Mouse (Mus musculus) lung, embryonic 15.5 days (tissue): ENCODE measurements at regions not wholly inside any gene's neighbourhood (a gene's known extent, or its start where the extent isn't known, plus 50 kb on each side); places are given as distances from the start of the nearest gene placed in this dataset.

Experiments used
- ATAC-seq: fragments of 200-750 bp; cut with Nextera tagmentation; 2 replicates; pipeline ENCODE4 v1.8.0; 2017; ENCODE audit warnings: moderate number of reproducible peaks, borderline replicate concordance; ENCODE audit not compliant: low FRiP score, low TSS enrichment; ENCODE audit errors: extremely low read depth
- H3K27ac ChIP-seq: fragments of 300-500 bp; sonication (generic); 2 replicates; pipeline ENCODE4 v1.5.1; 2015; ENCODE audit warnings: moderate library complexity, mild to moderate bottlenecking, inconsistent platforms
- H3K27me3 ChIP-seq: fragments of 300-500 bp; sonication (generic); 2 replicates; pipeline ENCODE4 v1.6.1; 2015; ENCODE audit warnings: inconsistent platforms
- H3K36me3 ChIP-seq: fragments of 300-500 bp; sonication (generic); 2 replicates; pipeline ENCODE4 v1.6.1; 2015; ENCODE audit warnings: inconsistent platforms
- H3K4me1 ChIP-seq: fragments of 300-500 bp; sonication (generic); 2 replicates; pipeline ENCODE4 v1.6.1; 2015; ENCODE audit warnings: inconsistent platforms
- H3K4me2 ChIP-seq: fragments of 300-500 bp; sonication (generic); 2 replicates; pipeline ENCODE4 v1.6.1; 2015; ENCODE audit warnings: inconsistent platforms, mild to moderate bottlenecking, moderate library complexity
- H3K4me3 ChIP-seq: fragments of 300-500 bp; sonication (generic); 2 replicates; pipeline ENCODE4 v1.5.1; 2015; ENCODE audit warnings: mild to moderate bottlenecking, inconsistent platforms
- H3K9ac ChIP-seq: fragments of 300-500 bp; sonication (generic); 2 replicates; pipeline ENCODE4 v1.6.1; 2015; ENCODE audit warnings: inconsistent platforms
- H3K9me3 ChIP-seq: fragments of 300-500 bp; sonication (generic); 2 replicates; pipeline ENCODE4 v1.6.1; 2016; ENCODE audit warnings: inconsistent platforms
- WGBS: fragments of 180-500 bp; shearing (Covaris S2); methylation state at CpG from one replicate; pipeline ENCODE4 v1.1.7; 2015; 5-methylcytosine and 5-hydroxymethylcytosine counted together

- whole genome bisulfite sequencing: 10% methylated on average over 16 of the region's 16 CpGs
- ATAC-seq: no peak
- Histone ChIP-seq H3K4me2 (no peak overlapping the region), H3K4me3 (no peak overlapping the region), H3K27me3 (no peaks in the 10 kb centered on the region), H3K36me3 (no peaks in the 10 kb centered on the region), H3K9ac (no peak overlapping the region), H3K4me1 (no peaks in the 10 kb centered on the region), H3K27ac (no peak overlapping the region), H3K9me3 (no peaks in the 10 kb centered on the region)
Observed at GRCm38 (mm10) chr1:177382596-177383190, 59.5 kb upstream of the Zbtb18 start.

- no peaks in the 10 kb centered on the region for H3K36me3 ChIP-seq
- H3K27ac ChIP-seq: no peak overlapping the region
- no peaks in the 10 kb centered on the region for H3K9me3 ChIP-seq
- H3K4me3 ChIP-seq: no peak overlapping the region
- no peaks in the 10 kb centered on the region for H3K27me3 ChIP-seq
- no peak overlapping the region for H3K4me2 ChIP-seq
- H3K4me1 ChIP-seq: no peaks in the 10 kb centered on the region
- no peak overlapping the region for H3K9ac ChIP-seq
- ATAC-seq: no peak
- 72% methylated on average over 4 of the region's 4 CpGs for WGBS
Observed at GRCm38 (mm10) chr1:177382147-177382546, 60.0 kb upstream of the Zbtb18 start.

GRCm38 (mm10) chr1:177378112-177378511 lies 64.0 kb upstream of the Zbtb18 start:
- Histone ChIP-seq H3K9me3 (no peaks in the 10 kb centered on the region), H3K9ac (no peak overlapping the region), H3K27ac (no peak overlapping the region), H3K4me2 (no peak overlapping the region), H3K4me3 (no peak overlapping the region), H3K36me3 (no peaks in the 10 kb centered on the region), H3K27me3 (no peaks in the 10 kb centered on the region), H3K4me1 (peaks cover 5% of the 10 kb centered on the region; the same call in 1 of the 2 replicates)
- no peak for ATAC-seq
- 77% methylated on average over 3 of the region's 3 CpGs for WGBS

GRCm38 (mm10) chr1:177373226-177373825 lies 68.8 kb upstream of the Zbtb18 start:
- Histone ChIP-seq H3K27ac (no peak overlapping the region), H3K27me3 (no peaks in the 10 kb centered on the region), H3K4me3 (no peak overlapping the region), H3K36me3 (no peaks in the 10 kb centered on the region), H3K4me2 (no peak overlapping the region), H3K9ac (no peak overlapping the region), H3K9me3 (no peaks in the 10 kb centered on the region), H3K4me1 (peaks cover 5% of the 10 kb centered on the region; the same call in 1 of the 2 replicates)
- no peak for ATAC-seq
- 11% methylated on average over 5 of the region's 5 CpGs for WGBS

- 53% methylated on average over 10 of the region's 10 CpGs for WGBS
- Histone ChIP-seq H3K36me3 (no peaks in the 10 kb centered on the region), H3K27me3 (no peaks in the 10 kb centered on the region), H3K9me3 (no peaks in the 10 kb centered on the region), H3K9ac (no peak overlapping the region), H3K27ac (no peak overlapping the region), H3K4me3 (no peak overlapping the region), H3K4me2 (no peak overlapping the region), H3K4me1 (peaks cover 5% of the 10 kb centered on the region; the same call in 1 of the 2 replicates)
- ATAC-seq: no peak
Observed at GRCm38 (mm10) chr1:177372066-177372465, 70.1 kb upstream of the Zbtb18 start.

GRCm38 (mm10) chr1:177367864-177368610 lies 74.1 kb upstream of the Zbtb18 start:
- Histone ChIP-seq H3K4me2 (no peak overlapping the region), H3K27me3 (no peaks in the 10 kb centered on the region), H3K36me3 (no peaks in the 10 kb centered on the region), H3K9me3 (no peaks in the 10 kb centered on the region), H3K27ac (no peak overlapping the region), H3K9ac (no peak overlapping the region), H3K4me1 (no peaks in the 10 kb centered on the region), H3K4me3 (no peak overlapping the region)
- no peak for ATAC-seq
- 83% methylated on average over 9 of the region's 9 CpGs for WGBS

- Histone ChIP-seq H3K27ac (no peak overlapping the region), H3K9ac (no peak overlapping the region), H3K9me3 (no peaks in the 10 kb centered on the region), H3K27me3 (no peaks in the 10 kb centered on the region), H3K4me1 (no peaks in the 10 kb centered on the region), H3K4me2 (no peak overlapping the region), H3K36me3 (no peaks in the 10 kb centered on the region), H3K4me3 (no peak overlapping the region)
- no peak for ATAC-seq
- WGBS: 72% methylated on average over 6 of the region's 6 CpGs
Observed at GRCm38 (mm10) chr1:177366914-177367313, 75.2 kb upstream of the Zbtb18 start.

GRCm38 (mm10) chr1:177366475-177366874 lies 75.7 kb upstream of the Zbtb18 start:
- H3K27ac ChIP-seq: no peak overlapping the region
- no peaks in the 10 kb centered on the region for H3K27me3 ChIP-seq
- no peak overlapping the region for H3K4me3 ChIP-seq
- no peaks in the 10 kb centered on the region for H3K9me3 ChIP-seq
- no peaks in the 10 kb centered on the region for H3K36me3 ChIP-seq
- no peak for ATAC-seq
- no peaks in the 10 kb centered on the region for H3K4me1 ChIP-seq
- H3K4me2 ChIP-seq: no peak overlapping the region
- WGBS: 71% methylated on average over 7 of the region's 7 CpGs
- no peak overlapping the region for H3K9ac ChIP-seq

- H3K9ac ChIP-seq: no peak overlapping the region
- no peaks in the 10 kb centered on the region for H3K27me3 ChIP-seq
- no peaks in the 10 kb centered on the region for H3K36me3 ChIP-seq
- ATAC-seq: no peak
- H3K4me1 ChIP-seq: no peaks in the 10 kb centered on the region
- no peak overlapping the region for H3K4me3 ChIP-seq
- no peaks in the 10 kb centered on the region for H3K9me3 ChIP-seq
- no peak overlapping the region for H3K27ac ChIP-seq
- no peak overlapping the region for H3K4me2 ChIP-seq
- 67% methylated on average over 7 of the region's 7 CpGs for WGBS
Observed at GRCm38 (mm10) chr1:177364355-177364754, 77.8 kb upstream of the Zbtb18 start.

- WGBS: 88% methylated on average over 8 of the region's 8 CpGs
- Histone ChIP-seq H3K36me3 (no peaks in the 10 kb centered on the region), H3K27me3 (no peaks in the 10 kb centered on the region), H3K9me3 (no peaks in the 10 kb centered on the region), H3K9ac (no peak overlapping the region), H3K4me2 (no peak overlapping the region), H3K27ac (no peak overlapping the region), H3K4me3 (no peak overlapping the region), H3K4me1 (no peaks in the 10 kb centered on the region)
- ATAC-seq: no peak
Observed at GRCm38 (mm10) chr1:177362398-177362797, 79.8 kb upstream of the Zbtb18 start.

- H3K27ac ChIP-seq: no peak overlapping the region
- H3K27me3 ChIP-seq: no peaks in the 10 kb centered on the region
- no peaks in the 10 kb centered on the region for H3K36me3 ChIP-seq
- H3K4me1 ChIP-seq: no peaks in the 10 kb centered on the region
- no peak for ATAC-seq
- WGBS: 85% methylated on average over 17 of the region's 17 CpGs
- H3K4me2 ChIP-seq: no peak overlapping the region
- H3K4me3 ChIP-seq: no peak overlapping the region
- no peaks in the 10 kb centered on the region for H3K9me3 ChIP-seq
- no peak overlapping the region for H3K9ac ChIP-seq
Observed at GRCm38 (mm10) chr1:177348400-177349092, 90.5 kb upstream of the Akt3 start.

- H3K27ac ChIP-seq: no peak overlapping the region
- ATAC-seq: no peak
- H3K9ac ChIP-seq: no peak overlapping the region
- H3K4me1 ChIP-seq: no peaks in the 10 kb centered on the region
- H3K27me3 ChIP-seq: no peaks in the 10 kb centered on the region
- H3K9me3 ChIP-seq: no peaks in the 10 kb centered on the region
- no peaks in the 10 kb centered on the region for H3K36me3 ChIP-seq
- no peak overlapping the region for H3K4me3 ChIP-seq
- H3K4me2 ChIP-seq: no peak overlapping the region
- 48% methylated on average over 4 of the region's 4 CpGs for WGBS
Observed at GRCm38 (mm10) chr1:177347208-177347607, 89.2 kb upstream of the Akt3 start.
